Mouse (Mus musculus) spleen, postnatal 4 days (tissue): Measurements from ENCODE around the gene Memo1.
"Not testable (repeated sequence)": the region's sequence is repeated elsewhere in the genome, so short reads cannot be mapped to it uniquely, and the experiment has no call there.

ENCODE experiments used
- DNase-seq, 2 experiments: peaks; one replicate each; pipeline ENCODE4 v3.0.0; 2022; ENCODE audit warnings: low spot score in 2 of 2

Gene Memo1

DNA sequence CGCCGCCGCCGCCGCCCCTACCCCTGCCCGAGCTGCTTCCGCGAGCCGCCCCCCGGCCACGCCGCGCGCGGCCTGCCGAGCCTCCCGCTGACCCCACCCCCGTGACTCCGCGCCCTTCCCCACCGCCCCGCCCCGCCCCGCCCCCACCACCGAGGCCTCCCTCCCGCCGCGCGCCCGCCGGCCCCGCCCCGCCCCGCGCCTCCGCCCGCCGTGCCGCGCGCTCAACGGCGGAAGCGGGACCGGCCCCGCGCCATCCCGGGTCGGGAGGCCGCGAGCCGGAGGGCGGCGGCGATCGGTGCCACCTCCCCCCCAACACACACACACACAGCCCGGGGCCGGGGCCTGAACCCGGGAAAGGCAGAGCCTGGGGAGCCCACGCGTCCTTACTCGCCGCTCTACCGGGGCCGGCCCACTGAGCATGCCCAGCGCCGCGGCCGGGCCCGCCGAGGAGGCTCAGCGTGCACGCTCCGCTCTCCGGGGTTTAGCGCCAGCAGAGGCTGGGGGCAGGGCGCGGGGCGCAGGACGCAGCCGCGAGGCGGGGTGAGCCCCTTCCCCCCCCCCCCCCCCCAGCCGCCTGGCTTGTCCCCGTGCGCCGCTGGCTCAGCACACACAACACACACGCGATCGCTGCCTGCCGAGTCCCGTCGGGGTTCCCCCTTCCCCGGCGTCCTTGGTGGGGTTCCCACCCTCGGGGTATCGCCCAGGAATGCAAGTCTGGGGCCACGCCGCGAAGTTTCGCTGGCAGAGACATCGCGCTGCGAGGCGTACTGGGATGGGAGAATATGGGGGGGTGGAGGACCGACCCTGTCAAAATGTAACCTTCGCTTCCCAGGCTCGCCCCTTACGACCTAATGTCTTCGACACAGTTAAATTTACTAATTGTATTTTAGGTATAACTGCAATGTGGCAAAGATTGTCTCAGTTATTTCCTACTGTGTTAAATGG is at the start of gene Memo1:
Memo1 (minus strand) TSS at position 496 of the 945 bp plus-strand sequence.
- peak; percentile 74 to 89 for DNase-seq

DNA sequence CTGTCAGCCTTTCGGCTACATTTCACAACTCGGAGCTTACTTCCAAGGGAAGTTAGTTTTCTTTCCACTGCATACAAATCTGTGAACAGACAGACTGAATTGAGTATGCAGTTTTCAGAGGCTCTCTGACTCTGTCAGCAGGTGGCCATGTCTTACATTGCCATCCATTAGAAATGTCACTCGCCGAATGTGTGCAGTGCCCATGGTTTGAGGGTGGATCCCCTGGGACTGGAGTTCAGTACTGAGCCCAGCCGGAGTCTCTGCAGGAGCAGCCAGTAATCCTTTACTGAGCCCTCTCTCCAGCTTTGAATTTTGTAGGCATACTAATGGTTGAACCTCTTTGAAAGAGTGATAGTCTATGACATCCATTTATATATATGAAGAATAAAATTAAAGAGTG is 45.8 kb upstream of the Memo1 start:
- DNase-seq = no peak

DNA sequence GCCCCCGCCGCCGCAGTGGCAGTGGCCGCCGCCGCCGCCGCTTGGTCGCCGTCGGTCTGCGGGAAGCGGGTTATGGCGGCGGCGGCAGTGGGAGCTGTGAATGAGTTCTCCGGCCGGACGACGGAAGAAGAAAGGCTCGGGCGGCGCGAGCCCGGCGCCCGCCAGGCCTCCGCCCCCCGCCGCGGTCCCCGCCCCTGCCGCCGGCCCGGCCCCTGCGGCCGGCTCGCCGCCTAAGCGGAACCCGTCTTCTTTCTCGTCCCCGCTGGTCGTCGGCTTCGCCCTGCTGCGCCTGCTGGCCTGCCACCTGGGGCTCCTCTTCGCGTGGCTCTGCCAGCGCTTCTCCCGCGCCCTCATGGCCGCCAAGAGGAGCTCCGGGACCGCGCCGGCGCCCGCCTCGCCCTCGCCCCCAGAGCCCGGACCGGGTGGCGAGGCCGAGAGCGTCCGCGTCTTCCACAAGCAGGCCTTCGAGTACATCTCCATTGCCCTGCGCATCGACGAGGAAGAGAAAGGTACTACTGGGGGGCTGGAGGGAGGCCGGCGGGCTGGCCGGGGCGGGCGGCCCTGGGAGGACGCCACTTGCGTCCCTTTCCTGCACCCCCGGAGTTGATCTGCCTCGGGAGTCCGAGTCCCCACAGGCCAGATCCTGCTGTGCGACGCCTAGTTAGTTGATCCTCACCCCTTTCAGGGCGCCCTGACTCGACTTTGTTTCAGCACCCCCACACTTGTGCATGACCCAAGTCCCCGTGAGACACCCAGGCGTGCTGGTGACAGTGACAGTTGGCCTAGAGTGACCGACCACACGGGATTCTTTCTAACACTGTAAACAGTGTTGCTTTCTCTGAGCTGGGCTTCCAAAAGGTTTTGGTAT is 43.9 kb upstream of the Memo1 start, which contains the start of gene Spast:
Spast (plus strand) TSS at position 51 of the 868 bp plus-strand sequence.
- DNase-seq = peak; percentile 78 to 88

DNA sequence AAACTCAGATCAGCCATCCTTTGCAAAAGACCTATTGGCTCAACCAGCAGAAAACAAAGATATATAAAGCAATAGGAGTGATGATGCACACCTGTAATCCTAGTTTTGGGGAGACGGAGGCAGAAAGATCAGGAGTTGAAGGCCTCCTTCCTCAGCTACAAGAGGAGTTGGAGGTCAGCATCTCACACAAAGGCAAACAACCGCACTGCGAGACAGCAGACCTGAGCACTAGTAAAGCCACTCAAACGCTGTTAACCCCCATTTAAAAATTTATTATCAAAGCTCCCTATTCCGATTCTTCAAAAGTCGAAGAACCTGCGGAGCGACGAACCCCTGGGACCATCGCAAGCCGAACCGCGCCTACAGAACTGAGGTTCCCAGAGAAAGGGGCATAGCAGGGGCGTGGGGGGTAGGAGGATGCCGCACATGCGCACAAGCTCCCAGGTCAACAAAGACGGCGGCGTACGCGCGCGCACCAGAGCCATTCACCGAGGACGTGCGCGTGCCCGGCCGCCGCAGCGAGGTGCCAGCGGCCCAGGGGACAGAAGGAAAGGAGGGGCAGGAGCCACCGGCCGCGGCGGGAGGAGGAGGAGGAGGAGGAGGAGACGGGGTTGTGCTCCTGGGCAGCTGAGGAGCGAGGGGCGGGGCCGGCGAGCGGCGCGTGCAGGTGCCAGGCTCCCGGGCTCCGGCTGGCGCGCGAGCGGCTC is 43.1 kb upstream of the Memo1 start:
- peak; percentile 93 to 96 for DNase-seq

DNA sequence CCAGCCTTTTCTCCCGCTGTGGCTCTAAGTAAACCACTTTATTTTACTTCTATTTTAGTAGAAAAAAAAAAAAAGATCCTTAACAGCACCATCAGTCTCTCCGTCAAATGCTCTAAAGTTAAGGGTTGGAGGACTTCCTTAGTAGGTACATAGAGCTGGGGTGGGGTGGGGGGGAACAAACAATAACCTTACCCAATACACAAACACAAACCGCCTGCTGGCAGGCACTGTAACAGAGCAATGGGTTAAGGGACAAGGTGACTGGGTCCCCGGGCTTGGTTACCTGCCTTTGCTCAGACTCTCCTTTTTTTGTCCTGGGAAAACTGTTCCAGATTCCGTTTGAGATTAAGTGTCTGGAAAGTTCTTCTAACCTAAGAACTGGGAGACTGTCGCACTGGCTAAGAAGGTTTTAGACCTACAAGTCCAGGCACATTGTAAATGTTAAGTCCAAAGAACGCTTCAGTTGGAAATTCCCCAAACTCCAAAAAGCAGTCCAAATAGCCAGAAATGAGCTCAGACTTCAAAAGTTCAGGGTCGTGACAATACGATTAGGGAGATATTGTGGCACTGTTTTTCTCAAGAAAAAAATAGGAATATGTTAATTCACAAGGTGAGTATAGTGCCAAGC is 35.8 kb upstream of the Memo1 start:
- no peak for DNase-seq

DNA sequence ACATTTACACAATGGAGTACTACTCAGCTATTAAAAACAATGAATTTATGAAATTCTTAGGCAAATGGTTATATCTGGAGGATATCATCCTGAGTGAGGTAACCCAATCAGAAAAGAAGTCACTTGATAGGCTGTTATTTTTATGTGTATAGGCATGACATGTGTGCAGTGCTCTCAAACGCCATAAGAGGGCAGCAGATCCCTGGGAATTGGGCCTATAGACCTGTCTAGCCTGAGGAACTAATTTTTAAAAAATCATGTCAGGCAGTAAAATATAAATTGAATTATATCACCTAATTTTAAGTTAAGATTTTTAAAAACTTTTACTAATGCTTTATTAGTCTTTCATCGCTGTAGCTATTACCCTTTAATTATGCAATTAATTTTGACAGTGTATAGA is 32.8 kb upstream of the Memo1 start:
- peak; percentile 76 to 84 for DNase-seq

DNA sequence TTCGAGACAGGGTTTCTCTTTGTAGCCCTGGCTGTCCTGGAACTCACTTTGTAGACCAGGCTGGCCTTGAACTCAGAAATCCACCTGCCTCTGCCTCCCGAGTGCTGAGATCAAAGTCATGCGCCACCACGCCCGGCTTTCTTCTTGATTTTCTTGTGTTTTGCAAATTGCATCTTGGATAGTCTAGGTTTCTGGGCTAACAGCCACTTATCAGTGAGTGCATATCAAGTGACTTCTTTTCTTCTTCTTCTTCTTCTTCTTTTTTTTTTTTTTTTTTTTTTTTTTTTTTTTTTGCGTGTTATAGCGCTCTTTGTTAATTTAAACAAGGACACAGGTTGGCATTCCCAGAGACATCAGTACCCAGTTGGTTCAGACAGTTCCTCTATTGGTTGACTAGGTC is 31.9 kb upstream of the Memo1 start:
- not testable (repeated sequence) for DNase-seq

DNA sequence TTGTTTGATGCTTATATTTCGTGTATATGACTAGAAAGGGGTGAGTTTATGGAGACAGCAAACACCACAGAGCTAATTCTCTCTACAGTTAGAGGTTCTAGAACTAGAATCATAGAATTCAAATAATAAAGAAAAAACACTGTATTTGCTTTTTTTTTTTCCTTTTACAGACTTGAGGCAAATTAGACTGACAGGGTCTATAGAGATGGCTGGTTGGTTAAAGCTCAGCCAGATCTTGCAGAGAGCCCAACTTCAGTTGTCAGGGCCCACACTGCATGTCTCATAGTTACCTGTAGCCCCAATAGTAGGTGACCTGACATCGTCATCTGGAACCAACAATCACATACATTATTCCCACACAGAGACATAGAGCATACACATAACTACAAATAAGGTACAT is 28.5 kb upstream of the Memo1 start, which contains the start of gene Dpy30:
Dpy30 (minus strand) TSS at position 101 of the 400 bp plus-strand sequence.
- no peak for DNase-seq

DNA sequence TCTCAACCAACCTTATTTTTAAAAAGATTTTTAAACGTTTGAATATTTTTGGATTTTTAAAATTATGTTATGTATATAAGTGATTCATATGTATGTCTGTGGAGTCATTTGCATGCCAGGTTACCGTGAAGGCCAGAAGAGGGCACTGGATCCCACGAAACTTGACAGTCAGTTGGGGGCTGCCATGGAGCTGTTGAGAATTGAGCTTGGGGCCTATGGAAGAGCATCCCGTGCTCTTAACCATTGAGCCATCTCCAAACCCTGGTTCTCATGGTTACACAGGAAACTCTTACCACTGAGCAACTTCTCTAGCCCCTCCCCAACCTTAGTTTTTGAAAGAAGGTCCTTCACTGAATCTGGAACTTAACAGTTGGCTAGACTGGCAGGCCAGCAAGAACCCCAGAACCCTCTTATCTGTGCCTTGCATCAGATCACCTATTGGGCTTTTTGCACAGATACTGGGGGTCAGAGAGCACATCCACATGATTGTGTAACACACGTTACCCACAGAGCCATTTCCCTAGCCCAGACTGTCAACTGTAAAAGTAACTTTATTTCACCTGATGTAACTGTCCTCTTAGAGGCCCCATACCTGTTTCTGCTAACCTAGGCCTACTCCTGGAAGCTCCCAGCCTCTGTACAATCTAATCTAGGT is 27.2 kb upstream of the Memo1 start:
- no peak for DNase-seq

DNA sequence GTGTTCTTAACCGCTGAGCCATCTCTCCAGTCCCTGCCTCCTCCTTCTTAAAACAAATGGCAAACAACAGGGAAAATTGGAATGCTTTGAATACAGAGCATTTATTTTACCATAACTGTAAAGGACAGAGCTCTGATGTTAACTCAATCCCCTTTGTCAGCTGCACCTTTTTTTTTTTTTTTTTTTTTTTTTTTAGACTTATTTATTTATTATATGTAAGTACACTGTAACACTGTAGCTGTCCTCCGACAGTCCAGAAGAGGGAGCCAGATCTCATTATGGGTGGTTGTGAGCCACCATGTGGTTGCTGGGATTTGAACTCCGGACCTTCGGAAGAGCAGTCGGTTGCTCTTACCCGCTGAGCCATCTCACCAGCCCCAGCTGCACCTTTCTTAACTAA is 23.4 kb upstream of the Memo1 start:
- no peak for DNase-seq

DNA sequence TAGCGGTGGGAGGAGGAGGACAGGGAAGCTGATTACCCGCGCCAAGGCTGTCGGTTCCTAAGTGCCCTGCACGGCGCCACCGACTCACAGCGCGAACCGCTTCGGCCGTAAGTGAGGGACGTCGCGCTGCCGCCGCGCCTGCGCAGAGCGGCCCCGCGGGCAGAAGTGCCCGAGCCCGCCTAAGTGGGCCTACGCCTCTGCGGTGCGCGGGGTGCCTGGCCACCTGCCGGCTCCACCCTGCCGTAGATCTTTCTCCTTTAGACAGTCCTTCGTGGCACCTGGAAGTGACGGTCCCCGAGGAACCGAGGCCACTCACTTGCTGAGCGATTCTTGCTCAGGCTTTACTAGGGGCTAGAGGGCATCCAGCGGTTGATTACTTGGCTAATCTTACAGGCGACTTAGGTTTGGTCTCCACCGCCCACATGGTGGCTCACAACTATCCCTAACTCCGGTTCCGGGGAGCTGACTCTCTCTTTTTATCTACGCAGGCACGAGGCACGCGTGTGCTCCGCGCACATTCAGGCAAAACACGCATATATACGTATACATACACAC is 21.1 kb upstream of the Memo1 start:
- DNase-seq = peak; percentile 89 to 95

DNA sequence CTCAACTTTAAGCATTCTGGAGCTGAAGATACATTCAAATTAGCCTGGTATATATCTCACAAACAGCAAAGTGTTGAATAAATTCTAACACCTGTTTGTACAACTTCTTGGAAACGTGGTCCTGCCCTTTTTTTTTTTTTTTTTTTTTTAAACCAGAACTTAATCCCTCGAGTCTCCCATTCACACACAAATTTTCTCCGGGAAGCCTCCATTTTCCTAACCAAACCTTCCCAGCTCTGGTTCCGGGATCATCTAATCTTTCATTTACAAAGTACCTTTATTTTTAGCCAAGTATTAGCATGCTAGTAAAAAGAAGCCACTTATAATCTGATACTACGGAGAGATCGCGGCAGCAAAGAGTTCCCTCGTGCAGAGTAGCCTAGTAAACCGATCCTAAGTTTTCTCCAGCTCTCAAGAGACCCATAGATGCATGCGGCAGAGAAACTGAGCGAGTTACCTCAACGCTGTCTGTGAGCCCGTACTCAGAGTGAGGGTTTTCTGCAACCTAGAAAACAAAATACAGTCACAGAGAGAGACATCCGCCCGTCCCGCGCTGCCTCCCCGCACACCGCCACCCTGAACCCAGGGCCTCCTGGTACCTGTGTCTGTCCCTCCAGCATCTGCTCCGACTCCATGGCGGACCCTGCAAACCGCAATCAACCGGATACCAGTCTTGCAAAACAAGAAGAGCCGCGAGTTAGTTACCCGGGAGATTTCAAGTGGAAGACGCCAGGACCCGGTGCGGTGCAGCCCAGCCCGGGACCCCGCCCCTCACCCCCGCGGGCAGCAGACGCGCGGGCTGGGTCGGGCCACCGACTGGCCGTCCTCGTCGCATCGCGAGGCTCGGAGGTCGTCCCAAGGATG is 20.4 kb upstream of the Memo1 start:
- no peak for DNase-seq

DNA sequence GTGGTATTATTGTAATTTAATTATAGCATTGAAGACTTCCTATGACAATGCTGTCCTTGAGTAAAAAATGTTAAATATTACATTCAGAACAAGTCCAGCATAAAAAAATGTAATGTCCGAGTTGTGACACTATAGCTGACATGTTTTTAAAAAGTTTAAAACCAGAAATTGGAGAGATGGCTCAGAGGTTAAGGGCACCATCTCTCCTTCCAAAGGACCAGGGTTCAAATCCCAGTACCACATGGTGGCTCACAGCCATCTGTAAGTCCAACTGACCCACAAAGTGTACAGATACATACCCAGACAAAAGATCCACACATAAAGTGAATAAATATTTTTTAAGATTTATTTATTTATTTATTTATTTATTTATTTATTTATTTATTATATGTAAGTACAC is 10.7 kb upstream of the Memo1 start:
- no peak for DNase-seq

DNA sequence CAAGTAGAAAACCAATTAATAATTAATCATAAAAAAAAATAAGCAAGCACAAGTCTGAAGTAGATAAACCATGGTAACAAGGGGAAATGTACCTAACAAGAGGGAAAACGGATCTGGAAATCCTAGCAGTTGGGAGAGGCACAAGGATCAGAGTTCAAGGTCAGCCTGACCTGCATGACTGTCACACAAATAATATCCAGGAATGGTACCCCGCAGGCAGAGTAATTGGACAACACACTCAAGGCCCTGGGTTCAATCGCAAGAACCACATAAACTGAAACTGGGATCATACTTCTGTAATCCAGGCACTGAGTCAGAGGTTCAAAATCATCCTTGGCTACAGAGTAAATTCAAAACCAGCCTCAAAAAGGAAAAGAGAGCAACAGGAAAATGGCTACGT is 10.3 kb upstream of the Memo1 start:
- no peak for DNase-seq

DNA sequence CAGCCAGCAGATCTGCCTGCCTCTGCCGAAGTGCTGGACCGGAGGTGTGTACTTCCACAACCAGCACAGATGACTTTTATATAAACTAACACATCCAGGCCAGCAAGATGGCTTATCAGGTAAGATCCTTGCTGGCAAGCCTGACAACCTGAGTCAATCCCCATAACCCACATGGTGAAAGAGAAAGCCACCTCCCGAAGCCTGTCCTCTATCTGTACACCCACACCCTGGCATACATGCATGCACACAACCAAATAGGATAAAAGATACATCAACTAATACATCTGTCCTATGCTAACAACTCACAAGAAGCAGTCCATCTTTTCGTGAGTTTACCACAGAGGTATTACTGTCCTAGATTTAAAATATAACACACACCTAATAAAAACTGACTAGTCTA is 8.7 kb upstream of the Memo1 start:
- DNase-seq = peak in 1 of 2 experiments; percentile 26

DNA sequence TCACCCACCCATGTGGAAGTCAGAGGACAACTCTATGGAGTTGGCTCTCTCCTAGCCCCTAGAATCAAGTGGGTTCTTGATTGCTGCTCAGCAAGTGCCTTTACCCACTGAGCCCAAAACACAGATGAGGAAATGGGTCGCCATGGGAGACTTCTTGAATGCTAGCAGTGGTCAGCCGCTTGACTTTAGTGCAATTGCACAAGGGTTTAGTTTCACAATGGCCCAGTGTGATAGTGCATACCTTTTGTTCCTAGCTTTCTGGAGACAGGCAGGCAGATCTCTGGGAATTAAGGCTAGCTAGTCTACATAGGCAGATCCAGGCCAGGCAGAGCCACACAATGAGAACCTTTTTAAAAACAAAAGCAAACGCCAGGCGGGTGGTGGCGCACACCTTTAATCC is 4.8 kb upstream of the Memo1 start:
- no peak for DNase-seq

DNA sequence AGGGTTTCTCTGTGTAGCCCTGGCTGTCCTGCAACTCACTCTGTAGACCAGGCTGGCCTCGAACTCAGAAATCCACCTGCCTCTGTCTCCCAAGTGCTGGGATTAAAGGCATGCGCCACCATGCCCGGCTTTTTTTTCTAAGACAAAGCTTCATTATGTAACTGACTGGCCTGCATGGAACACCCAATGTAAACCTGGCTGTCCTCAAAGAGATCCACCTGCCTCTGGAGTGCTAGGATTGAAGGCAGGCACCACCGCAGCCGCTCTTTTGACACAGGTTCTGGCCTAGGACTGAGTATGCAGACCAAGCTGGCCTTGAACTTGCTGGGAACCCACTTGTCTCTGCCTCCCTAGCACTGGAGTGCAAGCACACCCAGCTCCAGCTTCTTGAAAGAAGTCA is 1.7 kb upstream of the Memo1 start:
- not testable (repeated sequence) for DNase-seq

DNA sequence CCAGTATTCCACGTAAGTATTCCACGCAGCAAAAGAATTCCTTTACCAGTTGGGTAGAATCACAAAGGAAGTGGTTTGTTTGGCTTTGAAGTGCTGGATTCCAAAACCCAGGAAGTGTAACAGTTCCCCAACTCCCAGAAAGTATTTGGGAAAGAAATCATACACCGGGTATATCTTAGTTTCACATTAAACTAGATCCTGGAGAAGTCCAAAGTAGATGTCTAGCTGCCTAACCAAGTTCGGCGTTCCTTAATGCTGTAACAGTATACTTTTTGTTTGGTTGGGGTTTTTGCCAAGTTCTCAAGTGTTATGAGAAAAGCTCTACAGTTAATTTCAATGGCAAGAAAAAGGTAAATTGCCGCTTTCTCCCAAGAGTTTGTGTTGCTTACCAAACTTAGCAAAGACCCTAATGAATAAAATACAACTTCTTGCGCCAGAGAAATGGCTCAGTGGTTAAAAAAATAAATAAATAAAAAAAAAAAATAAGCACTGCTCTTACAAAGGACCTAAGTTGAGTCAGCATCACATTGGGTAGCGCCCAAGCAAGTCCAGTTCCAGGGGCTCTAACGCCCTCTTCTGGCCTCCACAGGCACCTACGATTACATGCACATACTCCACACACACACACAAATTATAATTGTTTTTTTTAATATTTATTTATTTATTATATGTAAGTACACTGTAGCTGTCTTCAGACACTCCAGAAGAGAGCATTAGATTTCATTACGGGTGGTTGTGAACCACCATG is 929 bp upstream of the Memo1 start:
- DNase-seq = peak in 1 of 2 experiments; percentile 55
